Mouse (Mus musculus) erythroblast, embryonic 14.5 days (primary cell): Measurements from ENCODE around the gene Hapln2.

Experiments
- GATA1 ChIP-seq: IDR thresholded peaks from 2 replicates; pipeline ENCODE4 v1.6.1; 2012; ENCODE audit warnings: low read length, inconsistent platforms, mixed read lengths
- TAL1 ChIP-seq: IDR thresholded peaks from 3 replicates; pipeline ENCODE4 v1.6.1; 2012; ENCODE audit warnings: low read length, inconsistent platforms, mixed read lengths

DNA sequence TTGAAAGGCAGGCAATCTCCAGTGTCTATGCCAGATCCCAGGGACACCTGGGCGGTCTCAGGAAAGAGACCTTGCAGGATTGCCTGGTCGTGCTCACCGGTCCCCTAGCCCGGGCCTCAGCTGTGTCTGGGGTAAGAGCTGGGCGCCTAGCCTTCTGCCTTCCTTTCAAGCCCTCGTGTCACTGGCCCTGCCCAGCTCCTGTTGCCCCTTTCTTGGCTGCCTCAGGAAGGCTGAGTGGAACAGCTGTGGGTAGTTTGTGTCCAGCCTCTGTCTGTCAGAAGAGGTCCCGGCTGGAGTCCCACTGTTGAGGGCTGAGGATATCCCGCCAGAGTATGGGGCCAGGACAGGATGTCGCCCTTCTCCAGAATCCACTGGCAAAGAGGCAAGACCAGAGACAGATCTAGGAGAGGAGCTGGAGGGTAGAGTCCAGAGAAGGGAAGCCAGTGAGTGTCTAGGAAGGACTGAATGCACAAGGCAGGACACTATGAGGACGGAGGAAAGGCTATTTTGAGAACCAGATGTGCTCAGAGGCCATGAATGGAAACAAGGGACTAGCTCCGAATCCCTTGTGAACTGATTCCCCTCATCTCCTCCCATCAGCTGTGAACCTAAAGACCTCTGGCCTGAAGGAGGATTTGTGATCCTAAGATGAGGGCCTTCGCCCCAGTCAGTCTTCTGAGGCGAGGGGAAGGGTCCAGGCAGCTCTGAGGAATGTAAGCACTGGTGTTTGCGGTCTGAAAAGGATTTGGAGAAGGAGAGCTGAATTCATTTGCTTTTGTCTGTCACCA is 53.6 kb downstream of the Hapln2 start:
- TF ChIP-seq GATA1: no peak
- no peak for TF ChIP-seq TAL1
